Mouse (Mus musculus) kidney, adult 2 months (tissue): ENCODE results near the gene Plcd1.

Source experiments
- CTCF ChIP-seq: fragments of 200-500 bp; conservative IDR thresholded peaks from 2 replicates; pipeline ENCODE4 v1.5.1; 2011; ENCODE audit warnings: low read depth, mild to moderate bottlenecking, control low read depth, low read length, moderate library complexity, mixed read lengths; ENCODE audit not compliant: insufficient read depth, insufficient read length
- POLR2A ChIP-seq: fragments of 200-500 bp; IDR thresholded peaks from one replicate; pipeline ENCODE4 v1.6.1; 2011; ENCODE audit warnings: low read depth, low read length, control low read depth

DNA sequence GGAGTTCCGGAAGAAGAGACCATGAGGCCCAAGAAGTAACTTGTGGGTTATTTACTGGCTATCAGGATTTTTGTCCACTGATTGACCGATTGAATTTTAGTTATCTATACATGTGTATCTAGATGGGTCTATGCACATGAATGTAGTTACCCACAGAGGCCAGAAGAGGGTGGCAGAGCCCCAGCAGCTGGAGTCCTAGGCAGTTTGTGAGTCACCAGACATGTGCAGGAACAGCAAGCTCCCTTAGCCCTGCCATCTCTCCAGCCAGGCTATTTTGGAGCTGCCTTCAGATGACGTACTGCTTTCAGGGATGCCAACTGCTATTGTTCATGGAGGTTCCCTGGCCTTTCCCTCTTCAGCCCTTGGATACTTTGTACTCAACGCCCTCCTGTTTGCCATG is 14.3 kb upstream of the Plcd1 start:
- TF ChIP-seq CTCF (peak; percentile 86), POLR2A (no peak)
